Mouse (Mus musculus): ENCODE results near the gene Cdk20. TPM values are rescaled to one million over a fixed set of nuclear protein-coding genes. Genes with fewer than 3 reads are reported as not detected.

Gene Cdk20
- polyA plus RNA-seq, 1 experiment, result 10.4 TPM

DNA sequence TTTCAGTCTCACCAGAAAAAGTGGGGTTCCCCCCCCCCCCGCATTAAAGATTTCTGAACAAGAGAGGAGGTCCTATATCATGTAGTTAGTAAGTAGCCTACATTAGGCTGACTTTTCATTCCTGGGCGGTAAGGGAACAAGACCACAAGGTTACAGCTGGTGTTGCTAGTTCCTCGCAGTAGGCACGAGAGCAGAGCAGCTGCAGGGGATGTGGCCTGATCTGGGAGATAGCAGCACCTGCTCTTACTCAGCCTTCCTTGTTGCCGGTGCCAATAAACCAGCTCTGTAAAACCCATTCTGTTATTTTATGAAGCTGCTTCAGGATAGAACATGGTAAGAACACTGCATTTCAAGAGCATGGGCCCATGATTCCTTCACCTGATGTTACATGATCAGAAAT, 21.5 kb upstream of the Cdk20 start:
- no peaks in the 10 kb centered on the region for H3K27me3 ChIP-seq (replicated peaks; ENCODE audit: control insufficient read depth, insufficient read depth, low read length)
- TF ChIP-seq POLR2A (IDR thresholded peaks at IDR 0.05; ENCODE audit: low read depth, low read length) (no peak), CTCF (conservative IDR thresholded peaks at IDR 0.05; ENCODE audit: insufficient read depth, insufficient read length, low read depth, low read length) (no peak)
- no peak overlapping the region for H3K27ac ChIP-seq (ENCODE audit: insufficient read depth, low read depth, low read length)
- H3K4me3 ChIP-seq (ENCODE audit: insufficient read depth, low read depth, low read length), result no peak overlapping the region
- DNase-seq, result no peak
- H3K36me3 ChIP-seq (ENCODE audit: control insufficient read depth, insufficient read depth, low read length), result no peaks in the 10 kb centered on the region
- 64% methylated on average over 5 of the region's 5 CpGs for WGBS
- H3K4me1 ChIP-seq (ENCODE audit: control insufficient read depth, insufficient read depth, low read length), result no peaks in the 10 kb centered on the region

DNA sequence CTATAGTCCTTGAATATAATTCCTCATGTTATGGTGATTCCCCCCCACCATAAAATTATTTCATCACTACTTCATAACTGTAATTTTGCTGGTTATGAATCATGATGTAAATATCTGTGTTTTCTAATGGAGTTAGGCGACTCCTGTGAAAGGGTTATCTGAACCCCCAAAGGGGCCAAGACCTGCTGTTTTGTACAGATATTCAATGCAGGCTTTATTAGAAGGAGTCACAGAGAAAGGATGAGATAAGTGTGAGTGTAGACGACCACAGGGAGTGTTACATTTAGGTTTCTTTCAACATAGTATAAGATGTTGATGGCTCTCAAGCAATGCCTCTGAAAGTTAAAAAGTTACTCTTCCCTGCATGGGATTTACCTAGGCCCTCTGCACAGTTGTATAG, 20.8 kb upstream of the Cdk20 start:
- 95% methylated on average over 2 of the region's 2 CpGs for WGBS
- Histone ChIP-seq H3K27ac (ENCODE audit: insufficient read depth, low read depth, low read length) (no peak overlapping the region), H3K36me3 (ENCODE audit: control insufficient read depth, insufficient read depth, low read length) (no peaks in the 10 kb centered on the region), H3K27me3 (replicated peaks; ENCODE audit: control insufficient read depth, insufficient read depth, low read length) (no peaks in the 10 kb centered on the region), H3K4me3 (ENCODE audit: insufficient read depth, low read depth, low read length) (no peak overlapping the region), H3K4me1 (ENCODE audit: control insufficient read depth, insufficient read depth, low read length) (no peaks in the 10 kb centered on the region)
- no peak for DNase-seq
- TF ChIP-seq CTCF (conservative IDR thresholded peaks at IDR 0.05; ENCODE audit: insufficient read depth, insufficient read length, low read depth, low read length) (no peak), POLR2A (IDR thresholded peaks at IDR 0.05; ENCODE audit: low read depth, low read length) (no peak)

DNA sequence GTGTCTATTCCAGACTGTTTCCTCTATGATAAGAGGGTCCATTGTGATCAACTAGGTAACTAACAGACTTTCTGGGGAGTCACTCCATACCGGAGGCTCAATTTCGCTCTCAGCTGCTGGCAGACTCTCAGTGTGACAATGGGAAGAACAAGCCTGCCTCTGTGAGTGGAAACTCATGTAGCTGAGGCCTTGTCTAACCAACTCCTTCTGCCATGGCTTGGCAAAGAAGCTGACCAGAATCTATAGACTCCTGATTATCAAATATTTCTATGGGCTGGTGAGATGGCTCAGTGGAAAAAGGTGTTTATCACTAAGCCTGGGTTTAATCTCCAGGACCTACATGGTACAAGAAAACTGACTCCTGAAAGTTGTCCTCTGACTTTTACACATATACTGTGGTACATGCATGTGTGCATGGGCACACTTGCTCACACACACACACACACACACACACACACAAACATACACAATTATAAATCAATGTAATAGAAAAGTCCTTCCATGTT, 19.3 kb upstream of the Cdk20 start:
- no peaks in the 10 kb centered on the region for H3K36me3 ChIP-seq (ENCODE audit: control insufficient read depth, insufficient read depth, low read length)
- TF ChIP-seq CTCF (conservative IDR thresholded peaks at IDR 0.05; ENCODE audit: insufficient read depth, insufficient read length, low read depth, low read length), result no peak
- TF ChIP-seq POLR2A (IDR thresholded peaks at IDR 0.05; ENCODE audit: low read depth, low read length), result no peak
- DNase-seq, result no peak
- H3K27me3 ChIP-seq (replicated peaks; ENCODE audit: control insufficient read depth, insufficient read depth, low read length), result no peaks in the 10 kb centered on the region
- H3K4me1 ChIP-seq (ENCODE audit: control insufficient read depth, insufficient read depth, low read length), result no peaks in the 10 kb centered on the region
- no peak overlapping the region for H3K27ac ChIP-seq (ENCODE audit: insufficient read depth, low read depth, low read length)
- WGBS, result 75% methylated on average over 2 of the region's 2 CpGs
- no peak overlapping the region for H3K4me3 ChIP-seq (ENCODE audit: insufficient read depth, low read depth, low read length)

DNA sequence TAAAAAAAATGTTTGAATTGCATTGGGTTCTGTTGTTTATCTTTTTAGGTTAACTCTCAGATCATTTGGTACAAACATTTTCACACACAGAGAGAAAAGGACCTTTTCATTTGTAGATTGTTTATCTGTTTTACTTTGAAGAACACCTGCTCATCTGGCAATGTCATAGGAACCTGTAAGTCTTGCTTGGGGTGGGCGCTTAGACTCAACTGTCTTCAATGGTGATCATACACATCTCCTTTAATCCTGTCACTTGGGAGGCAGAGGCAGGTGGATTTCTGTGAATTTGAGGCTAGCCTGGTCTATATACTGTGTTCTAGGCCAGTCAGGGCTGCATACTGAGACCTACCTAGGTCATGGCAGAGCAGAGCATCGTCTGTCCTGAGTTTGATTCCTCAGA, 16.5 kb upstream of the Cdk20 start:
- WGBS, result 89% methylated on average over 2 of the region's 2 CpGs
- Histone ChIP-seq H3K4me1 (ENCODE audit: control insufficient read depth, insufficient read depth, low read length) (no peaks in the 10 kb centered on the region), H3K36me3 (ENCODE audit: control insufficient read depth, insufficient read depth, low read length) (no peaks in the 10 kb centered on the region), H3K4me3 (ENCODE audit: insufficient read depth, low read depth, low read length) (no peak overlapping the region), H3K27me3 (replicated peaks; ENCODE audit: control insufficient read depth, insufficient read depth, low read length) (no peaks in the 10 kb centered on the region), H3K27ac (ENCODE audit: insufficient read depth, low read depth, low read length) (no peak overlapping the region)
- no peak for DNase-seq
- no peak for TF ChIP-seq CTCF (conservative IDR thresholded peaks at IDR 0.05; ENCODE audit: insufficient read depth, insufficient read length, low read depth, low read length)
- TF ChIP-seq POLR2A (IDR thresholded peaks at IDR 0.05; ENCODE audit: low read depth, low read length), result no peak

DNA sequence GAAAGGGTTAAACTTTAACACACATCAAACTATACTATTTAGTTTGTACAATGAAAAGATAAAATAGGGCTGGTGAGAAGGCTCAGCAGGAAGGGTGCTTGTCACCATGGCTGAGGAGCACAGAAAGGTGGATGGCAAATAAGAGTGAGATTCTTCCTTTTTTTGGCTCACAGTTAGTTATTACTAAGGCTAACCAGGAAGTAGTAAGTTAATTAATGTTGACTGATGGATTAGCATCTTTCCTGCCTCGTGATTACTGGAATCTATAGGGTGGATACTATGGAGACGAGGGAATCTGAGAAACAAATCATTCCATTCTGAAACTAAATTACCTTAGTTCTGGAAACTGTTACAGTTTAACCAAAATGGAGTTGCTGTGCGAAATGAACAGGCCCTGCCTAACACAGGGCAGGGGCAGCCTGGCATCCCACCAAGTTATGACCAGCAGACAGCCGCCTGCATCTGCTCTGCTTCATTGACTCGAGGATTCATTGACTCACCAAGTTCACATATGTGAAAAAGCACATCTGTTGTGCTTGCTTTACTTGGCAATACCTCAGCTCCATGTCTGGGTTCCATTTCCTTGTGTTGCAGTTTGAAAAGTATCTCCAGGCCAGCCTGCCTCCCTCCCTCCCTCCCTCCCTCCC, 15.0 kb upstream of the Cdk20 start:
- peak; percentile 74 for DNase-seq

DNA sequence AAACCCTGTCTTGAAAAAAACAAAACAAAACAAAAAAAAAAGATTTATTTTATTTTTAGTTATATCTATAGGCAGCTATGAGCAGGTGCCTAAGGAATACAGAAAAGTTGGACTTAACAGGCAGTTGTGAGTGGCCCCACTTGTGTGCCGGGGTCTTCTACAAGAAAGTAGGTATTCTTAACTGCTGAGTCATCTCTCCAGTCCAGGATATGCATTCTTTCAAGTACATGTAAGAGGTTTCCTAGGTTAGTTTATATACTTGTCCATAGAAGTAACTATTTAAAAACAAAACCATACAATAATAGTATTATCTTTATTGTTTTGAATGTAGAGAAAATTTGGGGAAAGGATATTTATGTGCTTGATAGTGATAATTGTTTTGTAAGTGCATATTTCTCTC, 11.3 kb upstream of the Cdk20 start:
- no peaks in the 10 kb centered on the region for H3K4me1 ChIP-seq (ENCODE audit: control insufficient read depth, insufficient read depth, low read length)
- no peaks in the 10 kb centered on the region for H3K36me3 ChIP-seq (ENCODE audit: control insufficient read depth, insufficient read depth, low read length)
- TF ChIP-seq CTCF (conservative IDR thresholded peaks at IDR 0.05; ENCODE audit: insufficient read depth, insufficient read length, low read depth, low read length) (no peak), POLR2A (IDR thresholded peaks at IDR 0.05; ENCODE audit: low read depth, low read length) (no peak)
- 69% methylated on average over 1 of the region's 1 CpGs for WGBS
- H3K27me3 ChIP-seq (replicated peaks; ENCODE audit: control insufficient read depth, insufficient read depth, low read length), result no peaks in the 10 kb centered on the region
- no peak for DNase-seq
- H3K4me3 ChIP-seq (ENCODE audit: insufficient read depth, low read depth, low read length), result no peak overlapping the region
- no peak overlapping the region for H3K27ac ChIP-seq (ENCODE audit: insufficient read depth, low read depth, low read length)

More for the DNA sequence above, 15.0 kb upstream of the Cdk20 start:
- H3K27ac ChIP-seq (ENCODE audit: insufficient read depth, low read depth, low read length), result no peak overlapping the region
- no peaks in the 10 kb centered on the region for H3K27me3 ChIP-seq (replicated peaks; ENCODE audit: control insufficient read depth, insufficient read depth, low read length)
- no peak for TF ChIP-seq CTCF (conservative IDR thresholded peaks at IDR 0.05; ENCODE audit: insufficient read depth, insufficient read length, low read depth, low read length)
- H3K4me3 ChIP-seq (ENCODE audit: insufficient read depth, low read depth, low read length), result no peak overlapping the region
- H3K36me3 ChIP-seq (ENCODE audit: control insufficient read depth, insufficient read depth, low read length), result no peaks in the 10 kb centered on the region
- H3K4me1 ChIP-seq (ENCODE audit: control insufficient read depth, insufficient read depth, low read length), result no peaks in the 10 kb centered on the region
- WGBS, result 22% methylated on average over 5 of the region's 5 CpGs

DNA sequence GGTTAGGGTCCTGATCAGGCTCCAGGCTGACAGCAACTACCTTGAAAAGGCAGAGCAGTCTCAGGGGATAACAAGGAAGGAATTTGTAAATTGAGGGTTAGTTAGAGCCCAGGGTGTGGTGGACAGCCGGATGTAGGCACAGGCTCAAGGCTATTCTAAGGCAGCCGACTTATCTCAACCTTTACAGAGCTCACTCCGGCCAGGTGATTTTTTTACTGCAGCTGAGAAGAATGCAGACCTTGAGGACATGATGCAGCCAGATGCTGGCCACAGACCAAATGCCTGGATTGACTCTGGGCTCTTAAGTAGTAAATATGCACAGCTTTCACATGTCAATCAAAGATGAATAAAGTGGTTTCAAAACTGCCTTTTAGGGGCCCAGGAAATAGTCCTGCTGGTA, 10.7 kb upstream of the Cdk20 start:
- no peak for DNase-seq
- H3K4me1 ChIP-seq (ENCODE audit: control insufficient read depth, insufficient read depth, low read length), result no peaks in the 10 kb centered on the region
- no peaks in the 10 kb centered on the region for H3K36me3 ChIP-seq (ENCODE audit: control insufficient read depth, insufficient read depth, low read length)
- 42% methylated on average over 3 of the region's 3 CpGs for WGBS
- H3K27me3 ChIP-seq (replicated peaks; ENCODE audit: control insufficient read depth, insufficient read depth, low read length), result no peaks in the 10 kb centered on the region
- no peak overlapping the region for H3K4me3 ChIP-seq (ENCODE audit: insufficient read depth, low read depth, low read length)
- H3K27ac ChIP-seq (ENCODE audit: insufficient read depth, low read depth, low read length), result no peak overlapping the region
- no peak for TF ChIP-seq CTCF (conservative IDR thresholded peaks at IDR 0.05; ENCODE audit: insufficient read depth, insufficient read length, low read depth, low read length)
- no peak for TF ChIP-seq POLR2A (IDR thresholded peaks at IDR 0.05; ENCODE audit: low read depth, low read length)

Measured in kidney, adult 2 months (tissue).